Mouse (Mus musculus): ENCODE measurements at regions not wholly inside any gene's neighbourhood (a gene's known extent, or its start where the extent isn't known, plus 50 kb on each side); places are given as distances from the start of the nearest gene placed in this dataset.

DNA sequence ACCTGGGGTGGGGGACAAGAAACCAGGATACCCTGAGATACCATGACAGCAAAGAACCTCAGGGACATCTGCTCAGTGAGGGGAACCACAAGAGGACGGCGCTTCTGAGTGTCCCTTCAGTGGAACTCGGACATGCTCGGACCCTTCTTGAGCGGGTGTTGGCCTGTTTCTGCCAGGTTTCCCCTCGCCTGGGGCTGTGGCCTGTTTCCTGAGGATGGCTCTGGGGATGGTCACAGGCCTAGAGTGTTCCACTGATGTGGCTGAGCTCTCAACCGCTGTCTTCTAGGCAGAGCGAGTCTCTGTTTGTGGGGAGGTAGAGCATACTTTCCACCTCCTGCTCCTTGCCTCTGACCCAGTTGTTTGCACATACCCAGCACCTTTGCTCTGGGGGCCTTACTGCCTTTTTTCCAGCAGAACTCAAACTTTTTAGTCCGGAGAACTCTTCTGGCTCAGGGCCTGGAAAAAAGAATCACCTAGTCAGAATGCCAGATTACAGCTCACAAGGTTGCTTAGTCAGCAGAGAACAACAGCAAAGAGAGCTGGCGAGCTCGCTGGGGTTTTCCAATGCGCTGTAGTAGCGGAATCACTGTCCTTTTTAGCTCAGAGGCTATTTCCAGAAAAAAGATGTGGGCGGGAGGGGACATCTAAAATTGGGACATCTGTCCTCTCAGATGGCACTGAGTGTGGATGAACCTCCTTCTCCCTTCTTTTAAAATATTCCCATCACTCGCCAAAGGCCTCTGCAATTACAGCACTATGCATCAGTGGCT is 65.3 kb downstream of the Med10 start:
- no peaks in the 10 kb centered on the region for H3K27me3 ChIP-seq (ENCODE audit: control insufficient read depth, insufficient read depth, low read length)
- H3K9ac ChIP-seq (ENCODE audit: low read depth, low read length), result no peak overlapping the region
- WGBS (ENCODE audit: insufficient replicate concordance), result 75% methylated on average over 15 of the region's 15 CpGs
- ATAC-seq (replicated peaks; ENCODE audit: insufficient number of reproducible peaks, low FRiP score, low TSS enrichment), result no peak
- H3K4me1 ChIP-seq (ENCODE audit: control insufficient read depth, insufficient read depth, low read length), result no peaks in the 10 kb centered on the region
- H3K36me3 ChIP-seq (ENCODE audit: control insufficient read depth, insufficient read depth, low read length), result no peaks in the 10 kb centered on the region
- no peak overlapping the region for H3K4me3 ChIP-seq (ENCODE audit: low read depth, low read length)
- no peaks in the 10 kb centered on the region for H3K9me3 ChIP-seq (replicated peaks; ENCODE audit: control insufficient read depth, low read length)
- no peak overlapping the region for H3K27ac ChIP-seq (ENCODE audit: low read depth, low read length)
- no peak overlapping the region for H3K4me2 ChIP-seq

DNA sequence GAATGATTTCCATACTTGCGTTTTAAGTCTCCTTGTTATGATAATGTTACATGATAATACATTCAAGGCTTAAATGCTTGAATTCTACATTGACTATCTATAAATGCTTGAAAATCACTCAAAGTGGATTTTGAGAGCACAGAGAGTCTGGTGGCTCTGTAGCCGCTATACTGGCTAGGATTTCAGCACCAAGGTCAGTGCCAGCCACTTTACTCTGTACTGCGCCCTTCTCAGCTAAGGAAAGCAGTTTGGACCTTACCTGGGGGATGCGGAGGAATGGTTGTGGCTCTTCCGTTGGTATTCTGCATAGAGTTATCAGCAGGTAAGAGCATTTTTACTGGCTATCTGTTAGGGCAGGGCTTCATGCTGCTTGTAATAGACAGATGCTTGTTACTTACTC is 94.3 kb downstream of the Med10 start:
- Histone ChIP-seq H3K4me3 (ENCODE audit: low read depth, low read length) (no peak overlapping the region), H3K4me1 (ENCODE audit: control insufficient read depth, insufficient read depth, low read length) (no peaks in the 10 kb centered on the region), H3K36me3 (ENCODE audit: control insufficient read depth, insufficient read depth, low read length) (no peaks in the 10 kb centered on the region), H3K9me3 (replicated peaks; ENCODE audit: control insufficient read depth, low read length) (no peaks in the 10 kb centered on the region), H3K27ac (ENCODE audit: low read depth, low read length) (no peak overlapping the region), H3K9ac (ENCODE audit: low read depth, low read length) (no peak overlapping the region), H3K27me3 (ENCODE audit: control insufficient read depth, insufficient read depth, low read length) (no peaks in the 10 kb centered on the region), H3K4me2 (no peak overlapping the region)
- 21% methylated on average over 5 of the region's 5 CpGs for WGBS (ENCODE audit: insufficient replicate concordance)
- ATAC-seq (replicated peaks; ENCODE audit: insufficient number of reproducible peaks, low FRiP score, low TSS enrichment), result no peak

DNA sequence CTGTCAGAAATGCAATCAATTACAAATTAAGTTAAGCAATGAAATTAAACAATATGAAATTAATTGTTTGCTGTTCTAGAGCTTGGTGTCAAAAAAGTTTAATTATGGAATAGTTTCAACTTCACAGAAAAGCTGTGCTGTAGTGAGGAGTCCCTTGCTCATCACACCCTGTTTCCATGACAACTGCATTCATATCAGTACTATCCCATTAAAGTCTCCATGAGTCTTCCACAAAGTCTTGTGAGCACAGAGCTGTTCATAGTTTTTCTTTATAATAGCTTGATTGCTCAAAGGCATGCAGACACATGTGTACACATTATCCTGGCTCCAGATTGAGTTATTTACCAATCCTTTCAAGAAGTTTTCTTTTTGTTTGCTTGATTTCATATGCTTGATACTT is 98.9 kb downstream of the Med10 start:
- Histone ChIP-seq H3K4me2 (no peak overlapping the region), H3K27ac (ENCODE audit: low read depth, low read length) (no peak overlapping the region), H3K4me1 (ENCODE audit: control insufficient read depth, insufficient read depth, low read length) (no peaks in the 10 kb centered on the region), H3K9me3 (replicated peaks; ENCODE audit: control insufficient read depth, low read length) (no peaks in the 10 kb centered on the region), H3K27me3 (ENCODE audit: control insufficient read depth, insufficient read depth, low read length) (no peaks in the 10 kb centered on the region), H3K36me3 (ENCODE audit: control insufficient read depth, insufficient read depth, low read length) (no peaks in the 10 kb centered on the region), H3K4me3 (ENCODE audit: low read depth, low read length) (no peak overlapping the region), H3K9ac (ENCODE audit: low read depth, low read length) (no peak overlapping the region)
- ATAC-seq (replicated peaks; ENCODE audit: insufficient number of reproducible peaks, low FRiP score, low TSS enrichment), result no peak

DNA sequence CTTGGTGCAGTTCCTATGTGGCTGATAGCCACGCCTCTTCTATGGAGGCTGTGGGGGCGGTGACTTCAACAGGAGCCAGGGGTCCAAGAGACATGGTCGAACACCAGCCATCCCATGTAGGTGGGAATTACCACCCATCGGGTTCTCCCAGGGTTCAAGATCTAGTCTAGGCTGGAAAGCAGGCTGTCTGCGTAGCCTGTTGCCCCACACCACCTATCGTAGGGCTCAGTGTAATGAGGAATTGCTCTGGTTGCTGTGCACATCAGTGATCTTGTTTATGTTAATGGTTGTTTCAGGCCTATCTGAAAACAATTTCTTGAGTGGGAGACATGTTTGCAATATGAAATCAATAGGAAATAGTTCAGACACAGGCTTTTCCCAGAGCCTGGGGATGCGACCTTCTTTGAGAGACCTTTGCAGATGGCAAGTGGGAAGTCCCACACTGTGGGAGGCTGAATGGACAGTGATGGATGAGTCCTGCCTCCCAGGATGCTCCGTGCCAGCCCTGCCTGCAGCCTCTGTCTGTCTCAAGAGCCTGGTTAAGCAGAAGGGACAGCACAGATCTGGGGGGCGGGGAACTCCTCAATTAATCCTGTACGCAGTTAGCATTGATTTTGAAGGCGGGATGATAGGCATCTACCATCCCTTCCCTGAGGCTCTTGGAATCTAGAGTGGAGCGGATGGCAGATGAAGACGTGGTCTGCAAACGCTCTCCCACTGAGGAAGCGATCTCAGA is 104.8 kb downstream of the Med10 start:
- no peaks in the 10 kb centered on the region for H3K36me3 ChIP-seq (ENCODE audit: control insufficient read depth, insufficient read depth, low read length)

DNA sequence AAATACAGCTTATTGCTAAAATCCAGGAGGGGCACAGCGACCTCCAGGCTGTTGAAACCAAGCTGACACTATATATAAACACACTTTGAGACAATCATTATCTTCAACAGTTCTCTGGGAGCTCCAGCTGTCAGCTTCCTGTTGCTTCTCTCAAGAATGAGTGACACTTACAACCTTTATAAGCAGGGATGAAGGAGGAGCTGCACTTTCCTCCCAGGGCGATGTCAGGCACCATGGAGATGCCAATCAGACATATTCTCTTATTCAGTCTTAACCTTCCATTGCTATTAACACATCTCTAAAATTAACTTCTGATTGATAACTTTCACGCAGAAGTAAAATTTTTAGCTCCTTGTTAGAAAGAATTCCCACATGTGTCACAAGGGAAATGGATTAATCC is 113.6 kb downstream of the Med10 start:
- Histone ChIP-seq H3K4me1 (ENCODE audit: control insufficient read depth, insufficient read depth, low read length) (no peaks in the 10 kb centered on the region), H3K9me3 (replicated peaks; ENCODE audit: control insufficient read depth, low read length) (no peaks in the 10 kb centered on the region), H3K36me3 (ENCODE audit: control insufficient read depth, insufficient read depth, low read length) (no peaks in the 10 kb centered on the region), H3K4me2 (no peak overlapping the region), H3K27me3 (ENCODE audit: control insufficient read depth, insufficient read depth, low read length) (no peaks in the 10 kb centered on the region), H3K9ac (ENCODE audit: low read depth, low read length) (no peak overlapping the region), H3K27ac (ENCODE audit: low read depth, low read length) (no peak overlapping the region), H3K4me3 (ENCODE audit: low read depth, low read length) (no peak overlapping the region)
- WGBS (ENCODE audit: insufficient replicate concordance), result 57% methylated on average over 3 of the region's 3 CpGs
- no peak for ATAC-seq (replicated peaks; ENCODE audit: insufficient number of reproducible peaks, low FRiP score, low TSS enrichment)

More for the DNA sequence above, 104.8 kb downstream of the Med10 start:
- H3K27ac ChIP-seq (ENCODE audit: low read depth, low read length), result no peak overlapping the region
- H3K4me3 ChIP-seq (ENCODE audit: low read depth, low read length), result no peak overlapping the region
- no peaks in the 10 kb centered on the region for H3K4me1 ChIP-seq (ENCODE audit: control insufficient read depth, insufficient read depth, low read length)
- no peaks in the 10 kb centered on the region for H3K27me3 ChIP-seq (ENCODE audit: control insufficient read depth, insufficient read depth, low read length)
- H3K4me2 ChIP-seq, result no peak overlapping the region
- no peaks in the 10 kb centered on the region for H3K9me3 ChIP-seq (replicated peaks; ENCODE audit: control insufficient read depth, low read length)
- no peak overlapping the region for H3K9ac ChIP-seq (ENCODE audit: low read depth, low read length)
- 59% methylated on average over 15 of the region's 15 CpGs for WGBS (ENCODE audit: insufficient replicate concordance)
- no peak for ATAC-seq (replicated peaks; ENCODE audit: insufficient number of reproducible peaks, low FRiP score, low TSS enrichment)

DNA sequence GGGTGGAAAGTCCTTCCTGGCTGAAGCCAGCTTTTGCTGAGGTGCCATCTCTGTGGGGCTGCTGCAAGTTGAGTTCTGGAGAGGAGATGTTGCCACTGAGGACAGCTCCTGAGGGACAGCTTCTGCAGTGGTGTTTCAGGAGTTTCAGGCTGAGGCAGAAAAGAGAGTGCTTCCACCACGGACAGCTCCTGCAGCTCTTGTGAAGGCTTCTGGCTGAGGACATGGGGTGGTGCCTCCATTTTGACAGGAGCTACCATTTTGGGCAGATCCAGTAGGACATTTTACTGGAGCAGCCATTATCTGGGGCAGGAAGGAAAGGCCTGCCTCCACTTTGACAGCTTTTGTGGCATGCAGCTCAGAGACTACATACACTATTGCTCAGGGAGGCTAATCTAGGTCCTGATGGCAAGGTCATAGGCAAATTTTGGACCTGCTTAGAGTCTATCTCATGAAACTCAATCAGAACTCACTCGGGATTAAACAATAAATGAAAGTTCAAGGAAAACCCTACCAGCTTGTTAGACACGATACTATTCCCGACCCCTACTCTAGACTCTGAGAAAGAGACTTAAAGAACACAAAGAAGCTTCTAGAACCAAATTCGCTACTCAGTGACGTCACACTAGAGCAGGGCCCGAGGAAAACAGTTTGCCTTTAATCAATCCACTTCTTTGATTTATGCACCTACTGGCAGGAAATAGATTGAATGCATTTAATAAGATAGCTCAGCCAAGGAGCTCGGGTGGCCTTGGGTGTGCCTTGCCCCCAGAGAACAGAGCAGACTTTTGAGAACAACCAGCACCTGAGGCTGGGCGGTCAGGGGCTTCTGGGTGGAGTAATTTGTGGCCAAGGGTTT is 130.7 kb downstream of the Med10 start:
- H3K4me2 ChIP-seq, result no peak overlapping the region
- H3K27ac ChIP-seq (ENCODE audit: low read depth, low read length), result no peak overlapping the region
- no peak overlapping the region for H3K4me3 ChIP-seq (ENCODE audit: low read depth, low read length)
- H3K27me3 ChIP-seq (ENCODE audit: control insufficient read depth, insufficient read depth, low read length), result no peaks in the 10 kb centered on the region
- H3K9ac ChIP-seq (ENCODE audit: low read depth, low read length), result no peak overlapping the region
- H3K4me1 ChIP-seq (ENCODE audit: control insufficient read depth, insufficient read depth, low read length), result no peaks in the 10 kb centered on the region
- no peaks in the 10 kb centered on the region for H3K9me3 ChIP-seq (replicated peaks; ENCODE audit: control insufficient read depth, low read length)
- 70% methylated on average over 9 of the region's 9 CpGs for WGBS (ENCODE audit: insufficient replicate concordance)
- H3K36me3 ChIP-seq (ENCODE audit: control insufficient read depth, insufficient read depth, low read length), result no peaks in the 10 kb centered on the region
- no peak for ATAC-seq (replicated peaks; ENCODE audit: insufficient number of reproducible peaks, low FRiP score, low TSS enrichment)

DNA sequence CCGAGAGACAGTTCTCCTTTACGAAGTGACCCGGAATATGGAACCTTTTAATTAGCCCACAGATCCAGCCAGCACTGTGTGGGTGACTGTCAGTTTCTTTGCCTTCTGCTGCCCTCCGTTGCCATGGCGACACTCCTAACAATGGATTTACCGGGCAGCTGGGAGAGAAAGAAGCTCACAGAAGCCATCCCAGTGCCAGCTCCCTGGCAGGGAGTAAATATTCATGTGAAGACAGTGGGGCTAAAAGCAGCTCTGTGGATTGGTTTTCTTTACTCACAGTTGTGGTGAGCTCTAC is 131.3 kb downstream of the Med10 start:
- no peaks in the 10 kb centered on the region for H3K9me3 ChIP-seq (replicated peaks; ENCODE audit: control insufficient read depth, low read length)
- ATAC-seq (replicated peaks; ENCODE audit: insufficient number of reproducible peaks, low FRiP score, low TSS enrichment), result no peak
- no peak overlapping the region for H3K4me3 ChIP-seq (ENCODE audit: low read depth, low read length)
- no peak overlapping the region for H3K27ac ChIP-seq (ENCODE audit: low read depth, low read length)
- 71% methylated on average over 6 of the region's 6 CpGs for WGBS (ENCODE audit: insufficient replicate concordance)
- no peak overlapping the region for H3K4me2 ChIP-seq
- H3K9ac ChIP-seq (ENCODE audit: low read depth, low read length), result no peak overlapping the region
- no peaks in the 10 kb centered on the region for H3K4me1 ChIP-seq (ENCODE audit: control insufficient read depth, insufficient read depth, low read length)
- no peaks in the 10 kb centered on the region for H3K27me3 ChIP-seq (ENCODE audit: control insufficient read depth, insufficient read depth, low read length)
- H3K36me3 ChIP-seq (ENCODE audit: control insufficient read depth, insufficient read depth, low read length), result no peaks in the 10 kb centered on the region

DNA sequence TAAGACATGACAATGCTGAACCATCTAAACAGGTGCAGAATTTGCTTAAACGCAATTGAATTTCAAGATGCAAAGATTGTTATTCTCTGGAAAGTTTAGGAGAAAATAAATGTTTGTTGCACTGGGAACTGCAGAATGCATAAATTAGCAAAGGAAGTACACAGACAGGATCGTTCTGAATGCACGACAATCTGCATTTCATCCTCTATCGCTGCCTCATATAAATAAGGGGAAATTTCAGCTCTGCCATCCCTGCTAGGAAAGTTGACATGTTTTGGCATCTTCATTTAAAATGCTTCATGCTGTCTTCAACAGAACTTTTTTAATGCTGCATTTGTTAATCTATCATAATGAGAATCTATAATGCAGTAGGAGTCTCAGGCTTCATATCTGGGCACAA is 137.6 kb downstream of the Med10 start:
- Histone ChIP-seq H3K4me2 (no peak overlapping the region), H3K27me3 (ENCODE audit: control insufficient read depth, insufficient read depth, low read length) (no peaks in the 10 kb centered on the region), H3K4me1 (ENCODE audit: control insufficient read depth, insufficient read depth, low read length) (no peaks in the 10 kb centered on the region), H3K9me3 (replicated peaks; ENCODE audit: control insufficient read depth, low read length) (no peaks in the 10 kb centered on the region), H3K36me3 (ENCODE audit: control insufficient read depth, insufficient read depth, low read length) (no peaks in the 10 kb centered on the region), H3K9ac (ENCODE audit: low read depth, low read length) (no peak overlapping the region), H3K27ac (ENCODE audit: low read depth, low read length) (no peak overlapping the region), H3K4me3 (ENCODE audit: low read depth, low read length) (no peak overlapping the region)
- WGBS (ENCODE audit: insufficient replicate concordance), result 86% methylated on average over 4 of the region's 4 CpGs
- ATAC-seq (replicated peaks; ENCODE audit: insufficient number of reproducible peaks, low FRiP score, low TSS enrichment), result no peak

All from heart, embryonic 11.5 days (tissue).